Mouse (Mus musculus) spleen, adult 2 months (tissue): Measurements from ENCODE around the gene Ercc1. TPM values are rescaled to one million over a fixed set of nuclear protein-coding genes. Genes with fewer than 3 reads are reported as not detected.

Experiments used
- DNase-seq, 2 experiments: peaks; one replicate each; pipeline versions ENCODE4 v3.0.0 to v3.0.0-alpha.2; 2012 to 2021; ENCODE audit warnings: low spot score in 2 of 2, low read depth in 1 of 2
- H3K27ac ChIP-seq: fragments of 200-500 bp; 2 replicates; pipeline ENCODE4 v1.5.1; 2012; ENCODE audit warnings: low read length, inconsistent platforms; ENCODE audit not compliant: insufficient read depth
- H3K27me3 ChIP-seq: fragments of 200-500 bp; 2 replicates; pipeline ENCODE4 v1.6.1; 2012; ENCODE audit warnings: mild to moderate bottlenecking, moderate library complexity, low read length, inconsistent platforms; ENCODE audit not compliant: control insufficient read depth, insufficient read depth
- H3K36me3 ChIP-seq: fragments of 200-500 bp; 2 replicates; pipeline ENCODE4 v1.6.1; 2012; ENCODE audit warnings: mild to moderate bottlenecking, low read length, inconsistent platforms; ENCODE audit not compliant: control insufficient read depth, insufficient read depth
- H3K4me1 ChIP-seq: fragments of 200-500 bp; 2 replicates; pipeline ENCODE4 v1.6.1; 2011; ENCODE audit warnings: inconsistent platforms; ENCODE audit not compliant: control insufficient read depth, insufficient read depth, insufficient read length
- H3K4me3 ChIP-seq: fragments of 200-500 bp; 2 replicates; pipeline ENCODE4 v1.5.1; 2011; ENCODE audit warnings: mild to moderate bottlenecking, inconsistent platforms; ENCODE audit not compliant: insufficient read depth, insufficient read length; ENCODE audit errors: extremely low read depth
- CTCF ChIP-seq: fragments of 200-500 bp; IDR thresholded peaks from 2 replicates; pipeline ENCODE4 v1.5.1; 2011; ENCODE audit warnings: mild to moderate bottlenecking, inconsistent platforms; ENCODE audit not compliant: insufficient read depth, insufficient read length, insufficient replicate concordance; ENCODE audit errors: extremely low read depth
- POLR2A ChIP-seq: fragments of 200-500 bp; IDR thresholded peaks from 2 replicates; pipeline ENCODE4 v1.6.1; 2011; ENCODE audit warnings: low read depth, low read length, inconsistent platforms
- WGBS: fragments of 180-500 bp; shearing (Covaris S2); methylation state at CpG from one replicate; pipeline ENCODE4 v1.1.7; 2018; 5-methylcytosine and 5-hydroxymethylcytosine counted together
- polyA plus RNA-seq: library from polyadenylated mRNA; depleted of rRNA; stranded (reverse); fragments of >200 nt; gene quantifications from 2 replicates; pipeline ENCODE4 v1.2.3, GENCODE M21; 2012

Ercc1 gene
- polyA plus RNA-seq, 1 experiment = 29.9 TPM

DNA sequence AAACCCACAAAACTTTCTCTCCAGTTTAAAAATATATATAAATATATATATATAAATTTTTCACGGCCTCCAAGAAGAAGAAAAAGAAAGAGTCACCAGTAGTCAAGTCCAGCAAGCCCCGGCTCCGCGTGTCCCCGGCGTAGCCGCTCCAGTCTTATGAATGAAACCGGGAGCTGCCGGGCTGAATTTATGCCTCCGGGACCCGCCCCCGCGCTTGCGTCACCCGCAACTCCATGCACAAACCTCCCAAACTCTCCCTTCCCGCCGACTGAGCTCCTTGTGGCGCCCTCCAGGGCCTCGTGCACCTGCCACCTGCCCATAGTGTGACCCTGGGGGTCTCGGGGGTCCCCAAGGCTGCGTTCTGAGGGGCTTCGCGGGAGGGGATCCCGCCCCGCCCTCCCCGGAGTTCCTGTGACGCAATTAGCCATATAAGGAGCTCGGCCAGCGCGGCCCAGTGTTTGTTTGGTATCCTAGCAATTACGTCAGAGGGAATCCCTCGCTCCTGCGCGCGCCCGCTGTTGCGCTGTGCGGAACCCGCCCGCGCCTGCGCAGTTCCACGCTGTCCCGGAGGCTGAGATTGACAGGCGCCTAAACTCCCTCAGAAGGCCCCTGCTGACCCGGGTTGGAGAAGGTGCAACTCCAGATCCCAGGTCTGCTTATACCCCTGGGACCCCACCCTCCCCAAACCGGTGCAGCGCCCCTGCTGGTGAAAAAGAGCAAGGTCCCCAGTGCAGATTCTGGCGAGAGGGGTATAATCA, 34.5 kb upstream of the Ercc1 start, which contains the start of gene Fosb:
Gene Fosb (minus strand): TSS at position 168 of the 758 bp plus-strand sequence.
- 0 out of 2 replicates have a peak, but pooled peaks cover 1% of the 10 kb centered on the region for H3K27me3 ChIP-seq
- H3K4me3 ChIP-seq = peak within 1 kb of the TSS; percentile 98
- H3K36me3 ChIP-seq = no peaks in the 10 kb centered on the region
- WGBS = 1% methylated on average over 48 of the region's 49 CpGs
- H3K4me1 ChIP-seq = peaks cover 7% of the 10 kb centered on the region; the same call in 1 of the 2 replicates
- no peak for TF ChIP-seq POLR2A
- no peak for TF ChIP-seq CTCF
- peak within 1 kb of the TSS; percentile 83 for H3K27ac ChIP-seq
- DNase-seq = peak; percentile 93 to 95

DNA sequence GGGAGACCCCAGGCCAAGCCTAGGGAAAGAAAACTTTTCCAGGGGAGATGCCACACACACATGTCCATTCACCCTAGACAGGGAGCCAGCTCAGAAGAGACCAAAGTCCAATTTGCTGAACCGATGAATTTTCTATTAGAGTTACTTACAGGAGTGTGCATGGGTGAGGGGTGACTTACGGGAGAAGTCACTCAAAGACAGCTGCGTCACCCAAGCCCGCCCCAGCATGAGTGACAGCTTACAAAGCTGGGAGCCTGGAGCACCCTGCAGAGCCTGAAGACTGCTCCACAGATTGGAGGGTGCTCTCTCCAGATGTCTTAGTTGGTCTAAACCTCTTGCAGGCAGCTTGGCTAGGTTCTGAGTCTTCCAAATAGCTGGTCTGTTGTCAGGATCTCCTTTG, 32.6 kb upstream of the Ercc1 start:
- H3K27ac ChIP-seq = no peak overlapping the region
- no peak for DNase-seq
- H3K4me1 ChIP-seq = peaks cover 7% of the 10 kb centered on the region; the same call in 1 of the 2 replicates
- TF ChIP-seq CTCF = no peak
- TF ChIP-seq POLR2A = no peak
- 66% methylated on average over 4 of the region's 4 CpGs for WGBS
- no peak overlapping the region for H3K4me3 ChIP-seq
- H3K27me3 ChIP-seq = 0 out of 2 replicates have a peak, but pooled peaks cover 1% of the 10 kb centered on the region
- H3K36me3 ChIP-seq = no peaks in the 10 kb centered on the region

DNA sequence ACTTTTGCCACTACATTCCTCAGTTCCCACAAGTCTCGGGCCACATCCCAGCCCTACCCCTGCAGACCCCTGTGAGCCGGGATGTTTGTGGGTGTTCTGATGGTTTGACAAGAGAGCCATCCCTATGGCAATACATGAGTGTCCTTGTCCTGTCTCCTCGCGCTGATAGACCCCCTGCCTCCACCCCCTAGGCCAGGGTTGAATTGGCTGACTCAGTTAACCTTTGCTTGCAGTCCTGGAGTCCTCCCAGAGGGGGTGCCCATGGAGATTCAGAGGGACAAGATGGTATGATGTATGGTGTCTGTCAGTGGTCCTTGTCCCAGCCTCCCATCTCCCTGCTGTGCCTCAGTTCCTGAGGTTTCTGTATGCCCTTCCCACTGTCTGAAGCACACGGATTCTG, 30.5 kb upstream of the Ercc1 start:
- H3K27ac ChIP-seq = no peak overlapping the region
- no peaks in the 10 kb centered on the region for H3K36me3 ChIP-seq
- DNase-seq = no peak
- H3K4me1 ChIP-seq = peaks cover 9% of the 10 kb centered on the region; the same call in 1 of the 2 replicates
- H3K27me3 ChIP-seq = 0 out of 2 replicates have a peak, but pooled peaks cover 1% of the 10 kb centered on the region
- 91% methylated on average over 5 of the region's 5 CpGs for WGBS
- TF ChIP-seq CTCF (no peak), POLR2A (no peak)
- H3K4me3 ChIP-seq = no peak overlapping the region

DNA sequence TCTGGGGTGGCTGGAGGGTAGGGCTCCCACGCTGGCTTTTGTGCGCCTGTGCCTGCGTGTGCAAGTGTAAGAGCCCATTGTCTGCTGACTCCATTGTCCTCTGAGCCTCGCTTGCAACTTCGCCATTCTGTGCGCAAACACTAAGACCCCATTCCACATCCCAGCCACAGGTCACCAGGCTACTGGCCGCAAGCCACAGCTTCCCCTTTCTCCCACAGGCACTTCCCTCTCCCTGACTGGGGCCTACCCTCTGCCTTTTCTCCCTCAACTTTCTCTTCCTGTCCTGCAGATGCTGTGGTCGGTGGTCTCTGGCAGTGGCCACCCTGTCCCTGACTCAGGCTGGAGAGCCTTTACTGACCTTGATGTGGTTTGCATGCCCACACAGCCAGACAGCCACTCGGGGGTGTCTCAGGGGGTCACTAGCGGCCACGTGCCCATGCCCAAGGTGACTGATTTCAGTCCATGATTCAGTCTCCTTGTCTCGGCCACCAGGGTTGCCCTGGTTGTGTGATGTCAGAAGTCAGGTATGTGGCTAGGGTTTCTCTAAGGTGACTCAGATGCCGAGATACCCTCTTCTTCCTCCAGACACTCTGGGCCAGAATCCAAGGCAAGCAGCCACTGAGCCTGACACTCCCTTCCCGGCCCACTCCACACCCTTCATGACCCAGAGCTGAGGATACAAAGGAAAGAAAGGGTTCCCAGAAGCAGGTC, 28.0 kb upstream of the Ercc1 start:
- WGBS = 9% methylated on average over 14 of the region's 14 CpGs
- Histone ChIP-seq H3K36me3 (no peaks in the 10 kb centered on the region), H3K27me3 (0 out of 2 replicates have a peak, but pooled peaks cover 1% of the 10 kb centered on the region), H3K4me3 (no peak overlapping the region), H3K27ac (no peak overlapping the region), H3K4me1 (peaks cover 23% of the 10 kb centered on the region; the same call in 1 of the 2 replicates)
- no peak for DNase-seq
- TF ChIP-seq POLR2A (no peak), CTCF (no peak)

DNA sequence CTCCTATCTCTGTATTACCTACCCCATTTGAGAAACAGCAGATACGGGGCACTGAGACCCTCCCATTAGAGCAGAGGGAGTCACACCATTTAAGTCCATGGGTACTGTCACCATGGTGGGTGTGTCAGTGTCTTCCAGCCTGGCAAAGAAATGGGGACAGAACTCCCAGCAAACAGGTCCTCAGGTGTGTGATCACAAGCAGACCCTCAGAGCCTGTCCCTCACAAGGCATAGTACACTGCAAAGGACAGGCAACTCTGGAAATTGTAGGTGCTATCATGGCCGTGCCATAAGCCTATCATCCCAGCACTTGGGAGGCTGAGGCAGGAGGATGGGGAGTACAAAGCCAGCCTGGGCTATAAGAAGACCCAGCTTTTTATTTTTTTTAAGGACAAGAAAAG, 26.4 kb upstream of the Ercc1 start:
- Histone ChIP-seq H3K4me3 (no peak overlapping the region), H3K27me3 (0 out of 2 replicates have a peak, but pooled peaks cover 1% of the 10 kb centered on the region), H3K4me1 (peaks cover 23% of the 10 kb centered on the region; the same call in 1 of the 2 replicates), H3K27ac (no peak overlapping the region), H3K36me3 (no peaks in the 10 kb centered on the region)
- DNase-seq = no peak
- TF ChIP-seq POLR2A (no peak), CTCF (no peak)
- WGBS = 93% methylated on average over 2 of the region's 2 CpGs

DNA sequence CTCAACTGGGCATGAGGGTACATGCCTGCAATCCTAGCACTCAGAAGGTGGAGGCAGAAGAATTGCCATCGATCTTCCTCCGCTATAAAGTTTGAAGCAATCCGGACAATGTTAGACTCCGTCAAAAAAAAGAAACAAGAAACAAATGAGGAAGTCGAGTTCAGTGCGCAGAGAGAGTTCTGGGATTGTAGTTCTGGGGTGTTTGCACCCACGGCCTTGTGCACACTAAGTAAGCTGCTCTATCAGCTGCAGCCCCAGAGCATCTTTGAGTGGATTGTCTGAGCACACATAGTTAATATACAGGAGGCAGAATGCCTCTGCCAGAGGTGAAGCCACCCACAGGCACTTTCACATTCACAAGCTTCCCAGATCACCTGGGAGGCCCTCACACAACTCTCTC, 25.9 kb upstream of the Ercc1 start:
- 12% methylated on average over 7 of the region's 7 CpGs for WGBS
- no peak overlapping the region for H3K4me3 ChIP-seq
- TF ChIP-seq POLR2A = no peak
- TF ChIP-seq CTCF = no peak
- H3K4me1 ChIP-seq = peaks cover 23% of the 10 kb centered on the region; the same call in 1 of the 2 replicates
- DNase-seq = no peak
- H3K27ac ChIP-seq = no peak overlapping the region
- no peaks in the 10 kb centered on the region for H3K36me3 ChIP-seq
- H3K27me3 ChIP-seq = 0 out of 2 replicates have a peak, but pooled peaks cover 1% of the 10 kb centered on the region
